Mouse (Mus musculus): ENCODE data around the gene Cacng5.

Cacng5 gene

DNA sequence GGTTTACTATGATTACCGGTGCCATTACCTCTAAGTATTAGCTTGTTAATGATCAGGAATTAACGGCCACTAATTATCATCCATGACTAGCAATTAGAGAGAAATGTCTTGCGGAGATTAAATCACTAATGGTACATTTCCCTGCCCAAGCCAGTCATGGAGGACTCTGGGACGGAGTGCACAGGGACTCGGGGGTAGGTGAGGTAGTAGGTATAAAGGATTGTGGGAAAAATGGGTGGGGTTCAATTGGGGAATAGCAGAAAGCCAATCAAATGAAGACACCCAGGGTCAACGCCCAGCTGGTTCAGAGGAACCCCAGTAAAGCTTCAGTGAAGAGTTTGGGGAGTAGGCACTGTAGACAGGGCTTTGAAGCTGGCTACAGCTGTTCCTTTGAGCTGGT is 27.5 kb downstream of the Cacng5 start:
- DNase-seq (ENCODE audit: low spot score in 2 of 2) = no peak

DNA sequence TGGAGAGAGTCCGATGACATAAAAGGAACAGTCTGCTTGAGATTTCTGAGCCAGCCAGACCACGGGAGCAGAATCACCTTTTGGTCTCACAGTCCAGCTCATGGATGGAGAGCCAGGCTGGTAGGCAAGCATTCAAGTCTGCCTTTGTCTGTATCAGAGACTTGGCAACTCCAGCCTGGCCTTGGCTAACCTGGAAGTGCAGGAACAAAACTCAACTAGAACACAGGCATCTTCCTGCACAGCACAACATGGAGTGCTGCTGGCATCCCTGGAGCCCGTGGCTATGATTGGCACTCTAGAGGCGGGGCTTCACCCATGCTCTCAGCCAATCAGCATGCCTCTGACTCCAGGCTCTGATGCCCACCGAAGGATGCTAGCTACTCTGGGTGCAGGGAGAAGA is 38.0 kb downstream of the Cacng5 start:
- DNase-seq (ENCODE audit: low spot score in 2 of 2) = no peak

DNA sequence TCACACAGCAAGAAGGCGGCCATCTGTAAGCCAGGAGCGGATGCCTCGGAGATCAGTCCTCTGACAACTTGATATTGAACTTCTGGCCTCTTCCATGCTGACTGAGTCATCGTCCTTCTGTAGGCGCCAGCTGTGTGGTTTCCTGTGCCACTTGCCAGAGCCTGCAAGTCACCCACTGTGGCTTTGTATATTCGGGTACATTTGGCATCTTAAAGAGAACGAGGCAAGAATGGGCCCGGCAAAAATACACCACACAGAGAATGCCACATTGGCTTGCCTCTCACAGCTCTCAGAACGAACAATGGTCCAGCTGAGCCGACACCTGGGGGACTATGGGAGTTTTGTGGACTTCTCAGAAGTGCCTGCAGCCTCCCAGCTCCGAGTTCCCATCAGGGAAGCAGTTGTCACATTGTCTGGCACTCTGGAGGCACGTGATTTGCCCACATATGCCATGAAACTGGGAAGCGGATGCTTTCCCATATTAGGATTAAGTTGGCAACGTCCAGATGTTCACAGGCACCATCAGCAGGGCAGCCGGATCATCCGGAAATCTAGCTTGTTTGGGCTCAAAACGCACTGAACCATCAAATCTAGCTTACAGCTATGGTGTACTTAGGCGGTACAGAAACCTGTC is 38.9 kb downstream of the Cacng5 start:
- no peak for DNase-seq (ENCODE audit: low spot score in 2 of 2)

DNA sequence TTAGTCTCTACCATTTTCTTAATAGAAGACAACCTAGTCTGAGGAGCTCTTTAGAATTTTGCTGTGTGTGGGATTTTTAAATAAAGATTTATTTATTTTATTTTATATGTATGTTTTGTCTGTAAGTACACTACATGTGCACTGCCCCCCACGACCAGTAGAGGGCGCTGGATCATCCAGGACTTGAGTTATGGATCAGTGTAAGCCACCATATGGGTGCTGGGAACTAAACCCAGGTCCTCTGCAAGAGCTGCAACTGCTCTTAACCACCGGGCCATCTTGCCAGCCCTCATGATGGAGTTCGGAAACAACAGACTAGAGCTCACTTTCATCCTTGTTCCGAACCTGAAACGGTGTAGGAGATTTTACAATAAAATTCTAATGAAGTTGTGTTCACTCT is 42.1 kb downstream of the Cacng5 start:
- no peak for DNase-seq (ENCODE audit: low spot score in 2 of 2)

GRCm38 (mm10) chr11:107867509-107867908 is 47.3 kb downstream of the Cacng5 start:
- DNase-seq (ENCODE audit: low spot score in 2 of 2) = peak in 1 of 2 experiments; percentile 24

- DNase-seq (ENCODE audit: low spot score in 2 of 2) = peak; percentile 83 to 86
These were observed 49.7 kb downstream of the Cacng5 start for GRCm38 (mm10) chr11:107865128-107865527.

- peak; percentile 68 to 71 for DNase-seq (ENCODE audit: low spot score in 2 of 2)
These were observed 50.8 kb downstream of the Cacng5 start for GRCm38 (mm10) chr11:107864024-107864423.

DNA sequence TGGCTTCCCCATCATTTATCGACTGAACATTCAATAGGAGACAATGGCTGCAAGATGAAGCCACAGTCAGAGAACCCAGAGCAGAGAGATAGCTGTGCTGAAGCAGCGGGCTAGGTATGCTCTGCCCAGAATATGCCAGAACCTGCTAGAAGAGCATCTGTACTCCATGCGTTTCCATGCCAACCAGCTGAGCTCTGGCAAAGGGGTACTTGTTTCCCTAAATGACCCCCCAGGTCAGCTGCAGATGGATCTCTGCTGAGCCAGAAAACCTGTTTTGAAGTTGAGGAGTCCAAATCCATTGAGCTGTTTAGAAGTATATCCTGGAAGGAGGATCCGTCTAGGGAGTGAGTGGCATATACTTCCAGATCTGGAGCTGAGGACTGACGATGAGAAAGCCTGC is 53.1 kb downstream of the Cacng5 start:
- no peak for DNase-seq (ENCODE audit: low spot score in 2 of 2)

- DNase-seq (ENCODE audit: low spot score in 2 of 2) = no peak
These were observed 55.0 kb downstream of the Cacng5 start for GRCm38 (mm10) chr11:107859871-107860270.

- peak in 1 of 2 experiments; percentile 41 for DNase-seq (ENCODE audit: low spot score in 2 of 2)
These were observed 55.6 kb downstream of the Cacng5 start for GRCm38 (mm10) chr11:107859288-107859687.

GRCm38 (mm10) chr11:107853088-107853487 is 61.8 kb downstream of the Cacng5 start:
- DNase-seq (ENCODE audit: low spot score in 2 of 2) = peak; percentile 66 to 67

DNA sequence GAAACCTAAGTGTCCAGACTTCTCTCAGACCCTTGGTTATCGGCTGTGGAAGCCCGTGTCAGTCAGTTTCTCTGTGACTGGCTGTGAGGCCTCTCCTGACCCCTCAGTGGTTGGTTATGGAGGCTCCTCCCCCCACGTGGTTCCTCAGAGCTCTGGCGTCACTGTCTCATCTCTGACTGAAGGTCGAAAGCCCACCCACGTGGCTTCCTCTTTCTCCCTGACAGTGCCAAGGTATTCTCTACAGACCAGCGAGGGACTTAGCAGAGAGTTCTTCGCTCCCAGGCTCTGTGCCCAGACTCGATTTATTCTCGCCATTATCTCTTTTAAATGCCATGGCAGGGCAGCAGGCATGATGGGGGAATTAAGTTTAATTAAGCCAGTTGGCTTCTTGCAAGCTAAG is 65.2 kb downstream of the Cacng5 start:
- DNase-seq (ENCODE audit: low spot score in 2 of 2) = no peak

GRCm38 (mm10) chr11:107844175-107844574 is 70.7 kb downstream of the Cacng5 start:
- no peak for DNase-seq (ENCODE audit: low spot score in 2 of 2)

DNA sequence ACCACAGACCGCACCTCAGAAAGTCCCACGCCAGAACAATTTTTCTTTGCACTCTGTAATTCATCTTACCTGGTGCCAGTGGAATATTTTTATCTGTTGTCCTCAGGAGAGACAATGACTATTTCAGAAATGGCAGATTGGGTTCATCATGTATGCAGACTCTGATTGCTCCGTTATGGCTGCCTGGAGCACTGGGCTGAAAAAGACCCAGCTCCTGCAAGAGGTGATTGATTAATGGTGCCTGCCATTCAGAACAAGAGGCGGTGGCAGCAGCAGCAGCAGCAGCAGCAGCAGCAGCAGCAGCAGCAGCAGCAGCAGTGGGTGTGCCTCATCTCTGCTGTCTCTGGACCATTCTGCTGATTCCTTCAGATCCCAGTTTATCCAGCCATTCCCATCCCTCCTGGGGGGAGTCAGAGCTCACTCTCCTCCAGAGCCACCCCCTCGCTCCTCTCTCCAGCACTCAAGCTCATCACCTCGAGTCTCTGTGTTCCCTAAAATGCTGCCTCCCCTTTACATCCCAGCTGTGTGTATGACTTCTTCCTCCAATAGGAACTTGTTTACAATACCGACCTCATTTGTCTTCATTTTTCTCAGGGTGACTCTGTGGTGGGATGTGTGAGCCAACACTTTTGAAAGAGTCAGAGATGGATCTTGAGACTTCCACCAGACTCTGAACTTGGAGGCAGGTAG is 81.4 kb downstream of the Cacng5 start:
- no peak for DNase-seq (ENCODE audit: low spot score in 2 of 2)

All from frontal cortex, postnatal 25 days (tissue).